Mouse (Mus musculus) urinary bladder, postnatal 36 days (tissue): ENCODE measurements at regions not wholly inside any gene's neighbourhood (a gene's known extent, or its start where the extent isn't known, plus 50 kb on each side); places are given as distances from the start of the nearest gene placed in this dataset.

Source experiments
- DNase-seq, 2 experiments: peaks; one replicate each; pipeline ENCODE4 v3.0.0; 2022; ENCODE audit warnings: low spot score in 2 of 2, mixed read lengths in 1 of 2

DNA sequence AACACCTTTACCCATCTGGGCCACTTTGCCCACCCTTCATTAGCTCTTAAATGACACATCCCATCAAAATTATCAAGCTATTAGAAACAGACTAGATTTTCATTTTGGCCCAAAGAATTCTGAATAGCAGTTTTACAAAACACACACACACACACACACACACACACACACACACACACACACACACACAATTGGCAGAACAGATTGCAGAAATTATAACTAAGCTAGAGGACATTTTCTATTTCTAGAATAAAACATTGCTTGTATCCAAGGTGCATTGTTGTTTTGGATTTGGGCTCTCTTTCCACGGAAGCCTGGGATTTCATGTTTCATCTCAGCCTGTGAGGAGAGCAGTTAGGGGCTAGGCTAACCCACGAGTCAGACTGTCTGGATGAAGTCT, 455.1 kb downstream of the Etnk1 start:
- DNase-seq = no peak

- no peak for DNase-seq
Observed at GRCm38 (mm10) chr6:143624901-143625300, 457.9 kb downstream of the Etnk1 start.

GRCm38 (mm10) chr6:143631581-143631980, 464.6 kb downstream of the Etnk1 start:
- DNase-seq = no peak

GRCm38 (mm10) chr6:143633710-143634109, 466.7 kb downstream of the Etnk1 start:
- DNase-seq = no peak

- no peak for DNase-seq
Observed at GRCm38 (mm10) chr6:143634334-143634733, 467.3 kb downstream of the Etnk1 start.

DNA sequence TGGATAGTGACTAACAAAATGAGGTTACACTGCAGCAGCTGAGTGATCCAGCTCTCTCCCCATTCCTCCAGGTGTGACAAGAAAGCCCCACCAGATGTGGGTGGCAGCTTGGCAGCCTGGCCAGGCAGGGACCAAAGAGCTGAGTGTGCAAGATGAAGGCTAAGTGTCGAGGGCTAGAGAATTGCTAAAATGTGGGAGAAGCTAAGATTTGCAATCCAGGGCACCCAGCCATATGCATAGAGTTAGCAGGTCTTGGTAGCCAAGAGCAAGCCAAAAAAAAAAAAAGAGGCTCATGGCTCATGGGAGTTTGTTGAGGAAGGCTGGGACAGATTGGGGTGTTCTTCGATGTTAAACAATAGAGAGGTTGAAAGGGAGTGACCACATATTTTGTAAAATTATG, 468.0 kb downstream of the Etnk1 start:
- peak in 1 of 2 experiments; percentile 9 for DNase-seq

- peak; percentile 46 to 66 for DNase-seq
Observed at GRCm38 (mm10) chr6:143640652-143641051, 473.6 kb downstream of the Etnk1 start.

DNA sequence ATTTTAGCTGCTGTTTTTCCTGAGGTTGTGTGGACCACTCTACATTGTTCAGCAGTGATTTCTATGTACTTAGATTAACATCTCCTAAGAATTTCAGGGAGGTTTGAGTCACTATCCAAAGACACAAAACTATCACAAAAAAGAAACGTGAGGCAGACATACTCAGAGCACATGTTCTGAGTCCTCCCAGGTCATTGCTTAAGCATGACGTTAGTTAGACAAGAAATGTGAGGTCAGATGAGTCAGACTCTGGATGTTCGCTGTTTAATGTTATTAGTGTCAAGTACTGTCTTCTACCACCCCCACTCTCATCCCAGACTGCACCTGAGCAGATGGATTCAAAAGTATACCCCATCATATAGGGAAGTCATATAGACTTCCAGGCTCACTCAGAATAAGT, 475.0 kb downstream of the Etnk1 start:
- no peak for DNase-seq

DNA sequence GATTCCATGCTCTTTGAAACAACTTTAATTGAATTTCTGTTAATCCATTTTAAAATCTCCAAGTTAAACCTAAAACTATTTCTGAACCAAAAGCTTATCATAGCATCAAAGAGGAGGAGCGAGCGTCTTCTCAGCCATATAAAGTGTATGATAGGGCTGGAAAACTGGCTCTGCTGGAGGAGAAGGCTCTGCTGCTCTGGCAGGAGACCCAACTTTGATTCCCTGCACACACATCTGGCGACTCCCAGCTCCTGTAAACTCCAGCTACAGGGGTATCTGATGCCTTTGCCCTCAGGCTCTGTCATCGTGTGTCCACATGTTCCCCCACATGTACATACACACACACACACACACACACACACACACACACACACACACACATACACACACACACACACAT, 479.0 kb downstream of the Etnk1 start:
- no peak for DNase-seq

DNA sequence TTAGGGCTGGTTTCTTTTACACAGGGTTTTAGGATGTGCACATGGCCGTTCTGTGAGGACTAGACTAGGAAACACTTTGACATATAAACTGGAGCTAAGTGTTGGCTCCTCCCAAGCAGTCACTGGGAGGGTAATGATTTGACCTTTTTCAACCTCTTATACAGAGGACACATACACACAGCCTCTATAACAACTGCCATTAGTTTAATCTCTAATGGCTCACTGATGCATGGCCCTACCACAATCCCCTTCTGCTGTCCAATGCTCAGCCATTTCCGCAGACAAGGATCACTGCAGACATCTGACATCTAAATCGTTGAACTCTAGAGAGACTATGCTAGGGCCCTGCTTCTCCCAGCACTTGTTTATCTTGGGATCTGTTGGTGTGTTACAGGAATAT, 481.5 kb downstream of the Etnk1 start:
- DNase-seq = no peak

DNA sequence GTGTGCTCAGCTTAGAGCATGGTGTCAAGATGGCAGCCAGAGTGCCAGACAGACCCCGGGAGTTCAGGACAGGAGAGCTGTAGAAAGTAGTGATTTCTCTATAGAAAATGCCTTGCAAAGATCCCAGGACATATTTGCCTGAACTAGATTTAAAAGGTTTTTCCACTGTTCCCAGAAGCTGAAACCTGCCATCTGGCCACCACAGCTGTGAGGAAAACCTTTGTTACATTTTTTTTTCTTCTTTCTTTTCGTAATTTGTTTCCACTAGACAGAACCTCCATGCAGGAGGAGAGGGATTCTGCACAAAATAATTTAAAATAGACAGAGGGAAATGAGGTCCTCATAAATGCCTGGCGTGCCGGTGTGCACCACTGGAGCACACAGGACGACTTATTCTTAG, 489.6 kb downstream of the Etnk1 start:
- no peak for DNase-seq

DNA sequence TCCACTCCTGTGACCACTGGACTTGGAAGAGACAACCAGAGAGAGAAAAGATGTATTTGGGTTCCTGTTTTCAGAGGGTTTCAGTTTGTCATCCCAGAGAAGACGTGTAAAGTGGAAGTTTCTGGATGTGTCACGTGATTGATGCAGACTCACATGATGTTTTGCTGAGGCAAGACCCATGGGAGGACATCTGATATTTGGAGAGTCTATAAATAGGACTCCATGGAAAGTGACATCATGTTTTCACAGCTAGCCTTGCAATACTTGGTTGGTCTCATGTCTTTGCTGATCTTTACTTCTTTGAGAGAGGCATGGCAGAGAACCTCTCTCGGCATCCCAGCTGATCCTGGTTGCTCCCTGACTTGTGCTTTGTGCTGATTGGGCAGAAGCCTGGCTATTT, 493.8 kb downstream of the Etnk1 start:
- DNase-seq = no peak

DNA sequence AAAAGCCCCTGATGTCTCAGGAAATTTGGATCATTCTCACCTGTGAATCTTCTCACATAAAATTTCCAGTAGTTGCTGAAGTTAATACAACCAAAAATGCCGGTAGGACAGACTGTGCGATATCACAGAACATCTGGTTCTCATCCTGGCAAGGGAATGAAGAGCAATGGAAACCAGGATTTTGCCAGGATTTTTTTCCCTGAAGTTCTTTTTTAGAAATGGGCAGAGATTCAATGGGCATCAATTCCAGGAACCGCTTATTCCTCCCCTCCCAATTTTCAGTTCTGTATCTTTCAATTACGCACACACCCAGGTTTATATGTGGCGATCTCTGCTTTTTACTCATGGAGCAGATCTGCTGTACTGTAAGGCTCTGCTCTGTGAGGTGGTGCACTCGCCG, 496.3 kb downstream of the Etnk1 start:
- no peak for DNase-seq

GRCm38 (mm10) chr6:143665374-143665773, 498.4 kb downstream of the Etnk1 start:
- no peak for DNase-seq

DNA sequence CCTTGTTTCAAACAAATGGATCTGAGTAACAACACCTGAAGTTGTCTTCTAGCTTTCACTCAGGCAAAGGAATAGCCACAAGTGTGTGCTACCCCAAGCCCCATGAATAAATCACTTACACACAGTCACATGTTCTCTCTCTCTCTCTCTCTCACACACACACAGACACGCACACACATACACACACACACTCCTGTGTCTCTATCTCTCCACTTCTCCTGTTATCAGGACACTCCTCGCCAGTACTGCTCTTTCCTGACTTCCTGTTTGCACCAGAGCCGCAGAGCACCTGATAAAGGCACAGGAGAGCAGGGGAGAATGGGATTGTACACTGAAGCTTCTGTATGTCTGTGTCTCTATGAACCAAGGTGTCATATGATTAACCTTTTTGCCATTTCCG, 501.5 kb downstream of the Etnk1 start:
- DNase-seq = no peak

DNA sequence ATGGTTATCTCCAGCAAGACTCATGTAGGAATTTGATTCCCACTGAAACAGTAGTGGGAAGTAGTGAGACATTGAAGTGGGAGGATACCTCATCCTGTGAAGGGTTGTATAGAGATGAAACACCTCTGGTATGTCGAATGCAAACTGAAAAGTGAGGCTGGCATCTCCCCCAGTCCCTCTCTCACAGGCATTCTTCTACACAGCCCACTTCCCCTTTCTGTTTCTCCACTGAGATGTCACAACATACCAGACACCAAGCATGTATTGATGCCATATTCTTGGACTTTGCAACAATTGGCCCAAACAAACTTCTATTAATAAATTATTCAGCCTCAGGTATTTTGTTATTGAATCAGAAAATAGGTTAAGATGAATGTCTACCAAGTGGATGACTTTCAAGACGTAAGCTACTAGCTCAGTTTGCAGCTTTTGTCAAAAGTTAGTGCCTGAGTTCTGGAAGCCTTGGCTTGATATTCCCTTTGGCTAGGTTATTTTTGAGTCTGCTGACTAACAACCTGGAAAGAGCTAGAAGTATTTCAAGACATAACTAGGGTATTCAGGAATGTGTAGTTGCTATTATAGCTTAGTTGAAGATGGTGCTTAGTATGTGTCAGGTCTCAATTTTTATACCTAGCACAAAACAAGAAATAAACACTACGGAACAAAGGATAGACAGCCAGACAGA, 502.6 kb downstream of the Etnk1 start:
- DNase-seq = no peak

GRCm38 (mm10) chr6:143690131-143690530, 523.1 kb downstream of the Etnk1 start:
- DNase-seq = no peak

- peak in 1 of 2 experiments; percentile 17 for DNase-seq
Observed at GRCm38 (mm10) chr6:143690866-143691265, 523.8 kb downstream of the Etnk1 start.

DNA sequence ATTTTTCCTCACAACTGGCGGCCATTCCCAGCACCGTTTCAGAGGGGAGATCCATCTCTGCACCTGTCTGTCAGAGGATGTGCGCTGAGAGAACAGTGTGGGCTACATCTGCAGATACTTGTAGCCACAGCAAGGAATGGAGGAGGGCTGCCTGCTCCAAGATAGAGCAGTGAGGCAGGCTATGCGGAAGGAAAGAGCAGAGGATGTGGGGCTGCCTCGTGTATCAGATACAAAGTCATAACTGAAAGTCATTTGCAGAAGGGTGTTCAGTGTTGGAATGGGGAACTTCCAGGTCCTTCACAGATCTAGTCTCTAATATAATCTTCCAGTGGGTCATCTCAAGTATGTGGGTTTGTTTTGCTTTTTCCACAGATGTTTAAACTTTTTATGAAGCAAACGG, 531.0 kb downstream of the Etnk1 start:
- DNase-seq = no peak

- DNase-seq = no peak
Observed at GRCm38 (mm10) chr6:143703984-143704383, 537.0 kb downstream of the Etnk1 start.

GRCm38 (mm10) chr6:143706451-143706850, 539.4 kb downstream of the Etnk1 start:
- no peak for DNase-seq

- no peak for DNase-seq
Observed at GRCm38 (mm10) chr6:143714461-143714860, 547.4 kb downstream of the Etnk1 start.

DNA sequence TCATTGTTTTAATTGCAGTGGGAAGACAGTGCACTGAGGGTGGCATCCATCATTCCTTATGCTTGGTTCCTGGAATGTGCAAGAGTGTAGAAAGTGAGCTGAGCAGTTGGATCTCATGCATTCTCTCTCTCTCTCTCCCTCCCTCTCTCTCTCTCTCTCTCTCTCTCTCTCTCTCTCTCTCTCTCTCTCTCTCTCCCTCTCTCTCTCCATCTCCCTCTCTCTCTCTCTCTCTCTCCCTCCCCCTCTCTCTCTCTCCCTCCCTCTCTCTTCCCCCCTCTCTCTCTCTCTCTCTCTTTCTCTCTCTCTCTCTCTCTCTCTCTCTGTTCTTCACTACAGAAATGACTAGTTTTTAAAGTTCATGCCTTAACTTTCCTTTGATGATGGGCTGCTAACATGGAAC, 583.1 kb downstream of the Etnk1 start:
- no peak for DNase-seq
